Mouse (Mus musculus): Measurements from ENCODE around the gene Ecpas.

Gene Ecpas

DNA sequence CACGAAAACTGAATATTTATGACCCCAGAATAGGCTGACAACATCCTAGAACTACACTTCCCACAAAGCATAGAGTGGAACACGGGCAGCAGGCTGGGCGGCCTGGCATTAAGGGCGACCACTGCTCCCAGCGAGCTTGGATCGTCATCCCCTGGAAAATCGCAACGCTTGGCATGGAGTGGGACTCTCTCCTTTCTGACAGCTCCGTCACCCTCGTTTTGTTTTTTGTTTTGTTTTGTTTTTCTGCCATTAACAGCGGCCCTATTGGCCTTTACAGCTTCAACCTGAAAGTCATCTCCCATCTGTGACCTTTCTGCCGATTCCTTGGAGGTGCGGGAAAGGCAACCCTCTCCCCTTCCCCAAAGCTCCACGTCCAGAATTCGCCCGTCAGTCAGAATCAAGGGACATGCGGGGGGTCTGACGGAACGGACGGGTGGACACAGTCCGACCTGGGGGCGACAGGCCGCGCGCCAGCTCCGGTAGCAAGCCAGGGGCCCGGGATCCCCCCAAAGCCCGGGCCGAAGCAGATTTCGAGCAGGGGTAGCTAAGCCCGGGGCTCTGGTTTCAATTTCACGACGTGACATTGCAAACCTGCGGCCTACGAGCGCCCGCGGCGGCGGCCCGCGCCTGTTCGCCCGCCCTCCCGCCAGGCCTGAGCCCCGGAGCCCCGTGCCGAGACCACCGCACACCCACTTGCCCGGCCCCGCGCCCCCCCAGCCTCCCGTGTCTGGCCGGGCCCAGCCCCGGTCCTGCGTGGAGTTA lies 1.3 kb downstream of the Ecpas start:
- in situ Hi-C loops (cut with MseI, MboI), result no loop called here

DNA sequence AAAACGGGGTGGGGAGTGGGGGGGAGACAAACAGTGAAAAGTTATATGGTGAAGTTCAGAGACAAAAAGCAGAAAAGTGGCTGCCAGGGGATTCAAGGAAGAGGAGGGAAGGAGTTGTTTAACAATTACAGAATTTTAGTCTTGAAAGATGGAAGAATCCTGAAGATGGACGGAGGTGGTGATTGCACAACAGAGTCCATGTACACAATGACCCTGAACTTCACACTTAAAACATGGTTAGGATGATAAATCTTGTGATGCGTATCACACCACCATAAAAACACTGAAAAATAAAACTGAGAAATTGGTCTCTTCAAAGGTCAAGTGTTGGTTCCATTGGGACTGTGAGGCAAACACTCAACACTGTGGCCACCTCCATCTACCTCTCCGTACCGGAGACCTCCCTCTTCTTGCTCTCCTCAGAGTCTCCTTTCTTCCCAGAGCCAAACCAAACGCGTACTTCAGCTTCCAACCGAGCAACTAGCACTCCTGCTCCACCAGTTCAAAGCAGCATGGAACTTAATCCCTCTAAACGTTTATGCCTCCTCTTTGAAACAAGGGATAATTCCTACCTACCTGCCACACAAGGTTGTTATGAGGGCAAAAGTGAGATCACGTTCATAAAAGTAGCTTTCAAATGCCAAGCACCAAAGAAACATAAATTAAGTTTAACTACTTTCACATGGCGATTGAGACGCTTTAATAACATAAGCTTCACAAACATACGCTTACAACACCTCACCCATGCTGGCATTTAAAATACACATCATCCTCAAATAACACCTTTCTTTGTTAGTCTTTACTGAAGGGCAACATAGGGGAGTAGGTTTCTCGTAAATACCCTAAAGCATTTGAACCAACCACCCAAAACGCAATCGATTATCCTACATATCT lies 2.1 kb downstream of the Ecpas start:
- in situ Hi-C loops (cut with MseI, MboI), result no loop called here

DNA sequence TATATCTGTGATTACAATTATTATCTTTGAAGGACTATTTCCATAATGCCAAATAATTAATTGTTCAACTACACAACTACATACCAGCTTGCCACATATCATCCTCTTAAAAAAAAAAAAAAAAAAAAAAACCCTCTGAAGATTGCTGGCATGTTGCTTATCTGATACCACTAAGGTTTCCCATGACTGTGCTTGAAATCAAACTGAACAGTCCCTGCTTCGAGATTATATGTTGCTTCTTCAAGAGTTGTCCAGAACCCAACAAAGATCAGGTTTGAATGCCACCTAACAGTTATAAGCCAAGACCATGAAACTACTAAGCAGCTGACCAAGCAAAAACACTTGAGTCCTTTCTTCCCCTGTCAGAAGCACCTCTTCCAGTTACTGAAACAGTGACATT lies 5.1 kb downstream of the Ecpas start:
- in situ Hi-C loops (cut with MseI, MboI), result no loop called here

DNA sequence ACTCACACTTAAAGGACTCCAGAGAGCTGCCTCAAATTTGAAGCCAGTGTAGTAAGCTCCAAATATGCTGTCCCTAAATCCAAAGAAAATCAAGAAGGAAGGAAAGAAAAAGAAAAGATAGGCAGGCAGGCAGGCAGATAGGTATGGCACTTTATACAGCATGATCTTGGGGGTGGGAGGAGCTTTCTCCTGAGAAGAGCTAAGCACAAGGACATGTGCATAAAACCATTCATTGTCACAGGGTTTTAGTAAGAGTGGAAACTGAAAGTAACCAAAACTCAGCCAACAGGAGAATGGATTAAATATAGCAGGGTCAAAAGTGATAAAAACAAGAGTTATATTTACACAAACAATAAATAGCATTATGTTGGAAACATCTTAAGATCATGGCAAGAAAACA lies 14.2 kb downstream of the Ecpas start:
- in situ Hi-C loops (cut with MseI, MboI), result no loop called here

DNA sequence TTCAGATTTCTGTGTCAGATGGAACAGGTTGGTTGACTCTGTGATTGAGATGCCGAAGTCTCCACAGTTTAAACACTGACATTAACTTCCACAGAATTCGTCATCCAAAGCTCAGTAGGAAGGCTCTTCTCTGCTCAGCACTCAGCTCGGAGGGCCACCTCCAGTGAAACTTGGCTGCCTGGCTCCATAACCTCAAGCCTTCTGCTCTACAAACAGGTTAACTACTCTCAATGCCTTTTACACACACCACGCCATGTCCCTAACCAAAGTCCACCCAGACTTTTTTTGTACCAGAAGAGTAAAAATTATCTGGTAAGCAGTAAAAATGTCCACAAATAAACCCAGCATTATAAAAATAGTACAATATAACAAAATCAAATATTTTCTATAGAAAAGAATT lies 15.1 kb downstream of the Ecpas start:
- in situ Hi-C loops (cut with MseI, MboI), result no loop called here

DNA sequence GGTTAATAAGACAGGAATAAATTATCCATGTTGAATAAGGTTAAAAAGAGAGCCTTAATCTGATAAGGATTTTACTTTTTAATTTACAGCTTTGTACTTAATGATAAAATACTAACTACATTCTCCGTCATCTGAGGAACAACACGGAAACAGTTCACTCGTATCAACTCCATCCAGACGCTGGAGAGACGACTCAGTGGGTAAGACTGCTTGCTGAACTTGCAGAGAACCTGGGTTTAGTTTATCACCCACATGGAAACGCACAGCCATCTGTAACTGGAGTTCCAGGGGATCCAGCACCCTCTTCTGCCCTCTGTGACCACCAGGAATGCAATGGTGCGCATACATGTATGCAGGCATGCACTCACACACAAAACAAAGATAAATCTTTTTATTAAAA lies 18.1 kb downstream of the Ecpas start:
- in situ Hi-C loops (cut with MseI, MboI), result no loop called here

DNA sequence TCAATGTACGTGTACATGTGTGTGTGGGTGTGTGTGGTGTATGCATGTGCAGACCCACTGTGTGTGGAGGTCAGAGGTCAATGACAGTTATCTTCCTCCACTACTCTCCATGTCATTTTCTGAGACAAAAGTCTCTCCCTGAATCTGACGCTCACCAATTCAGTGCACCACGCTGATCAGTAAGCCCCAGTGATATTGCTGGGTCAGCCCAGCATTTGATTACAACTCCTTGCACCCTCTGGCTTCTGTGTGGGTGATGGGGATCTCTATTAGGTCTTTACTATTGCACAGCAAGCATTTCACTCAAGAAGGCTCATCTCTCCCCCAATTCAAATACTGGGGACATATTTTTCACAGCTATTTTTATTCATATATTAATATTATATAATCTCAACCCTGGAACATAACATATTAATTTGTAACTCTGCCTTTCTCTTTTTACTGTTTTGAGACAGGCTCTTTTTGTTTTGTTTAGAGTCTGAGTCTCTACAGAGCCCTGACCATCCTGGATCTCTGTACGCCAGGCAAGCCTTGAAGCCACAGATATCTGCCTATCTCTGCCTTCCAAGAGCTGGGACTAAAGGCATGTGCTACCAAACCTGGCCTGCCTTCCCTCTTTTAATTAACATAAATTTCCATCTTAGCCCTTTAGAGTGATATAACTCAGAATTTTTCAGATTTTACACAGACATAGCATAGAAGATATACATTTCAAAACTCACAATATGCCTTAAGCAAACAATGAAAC lies 22.3 kb downstream of the Ecpas start:
- in situ Hi-C loops (cut with MseI, MboI), result no loop called here

DNA sequence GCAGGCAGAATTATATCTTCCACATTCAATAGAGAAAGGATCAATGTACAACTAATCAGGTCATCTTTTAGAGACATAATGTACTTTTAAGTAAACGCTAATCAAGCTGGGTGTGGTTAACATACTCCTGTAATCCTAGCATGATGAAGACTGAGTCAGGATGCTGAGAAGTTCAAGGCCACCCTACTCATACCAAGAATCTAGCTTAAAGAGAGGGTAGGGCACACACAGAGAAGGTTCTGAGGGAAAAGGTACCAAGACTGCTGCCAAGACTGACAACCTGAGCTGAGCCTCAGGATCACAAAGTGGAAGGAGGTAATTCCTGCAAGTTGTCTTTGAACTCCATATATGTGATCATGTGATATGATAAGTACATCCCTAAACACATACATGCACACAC lies 24.0 kb downstream of the Ecpas start:
- in situ Hi-C loops (cut with MseI, MboI), result no loop called here

DNA sequence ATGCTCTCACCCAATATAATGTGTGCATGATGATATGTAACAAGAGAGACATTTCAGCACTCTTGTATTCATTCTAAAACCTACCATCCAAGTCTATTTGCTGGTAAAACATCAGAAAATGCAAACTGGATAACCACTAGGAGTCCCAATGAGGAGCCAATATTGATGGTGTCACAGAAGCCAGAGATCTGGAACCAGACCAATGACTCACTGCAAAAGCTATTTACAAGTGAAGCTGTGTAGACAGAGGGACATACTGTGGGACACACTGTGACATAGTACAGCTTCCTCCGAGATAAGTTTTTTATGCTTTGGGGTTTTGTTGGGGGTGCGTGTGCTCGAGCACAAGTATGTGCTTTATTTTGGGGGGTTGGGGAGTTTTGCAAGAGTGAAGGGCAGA lies 24.9 kb downstream of the Ecpas start:
- in situ Hi-C loops (cut with MseI, MboI), result no loop called here

DNA sequence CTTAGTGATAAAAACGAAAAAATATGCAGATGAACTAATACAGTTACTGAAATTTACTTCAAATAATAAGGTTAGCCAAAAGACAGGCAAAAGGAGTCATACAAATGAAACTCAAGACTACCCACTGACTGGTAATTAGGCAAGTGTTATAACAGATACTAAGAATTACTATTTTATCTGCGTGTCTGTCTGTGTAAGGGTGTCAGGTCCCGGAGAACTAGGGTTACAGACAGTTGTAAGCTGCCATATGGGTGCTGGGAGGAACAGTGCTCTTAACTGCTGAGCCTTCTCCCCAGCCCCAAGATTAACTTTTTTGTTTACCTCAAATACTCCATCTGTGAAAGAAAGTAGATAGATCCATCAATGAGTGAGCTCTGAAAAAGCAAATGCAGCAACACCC lies 25.8 kb downstream of the Ecpas start:
- in situ Hi-C loops (cut with MseI, MboI), result no loop called here

DNA sequence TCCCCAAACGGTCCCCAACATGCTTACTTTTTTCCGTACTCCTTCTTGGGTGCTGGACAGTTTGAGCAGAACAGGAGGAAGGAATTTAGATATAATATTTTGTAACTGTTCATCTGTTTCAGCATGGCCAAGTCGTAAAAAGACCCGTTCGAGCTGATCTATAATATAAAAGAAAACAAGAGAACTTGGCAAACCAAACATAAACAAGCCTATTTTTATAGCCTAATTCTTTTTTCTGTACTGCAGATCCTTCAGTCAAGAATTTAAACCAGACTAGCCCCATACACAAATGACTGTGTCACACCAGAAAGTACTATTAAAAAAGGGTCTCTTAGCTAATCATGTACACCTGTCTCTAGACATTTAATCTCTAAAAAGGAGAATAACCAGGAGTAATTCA lies 27.2 kb downstream of the Ecpas start:
- in situ Hi-C loops (cut with MseI, MboI), result no loop called here

DNA sequence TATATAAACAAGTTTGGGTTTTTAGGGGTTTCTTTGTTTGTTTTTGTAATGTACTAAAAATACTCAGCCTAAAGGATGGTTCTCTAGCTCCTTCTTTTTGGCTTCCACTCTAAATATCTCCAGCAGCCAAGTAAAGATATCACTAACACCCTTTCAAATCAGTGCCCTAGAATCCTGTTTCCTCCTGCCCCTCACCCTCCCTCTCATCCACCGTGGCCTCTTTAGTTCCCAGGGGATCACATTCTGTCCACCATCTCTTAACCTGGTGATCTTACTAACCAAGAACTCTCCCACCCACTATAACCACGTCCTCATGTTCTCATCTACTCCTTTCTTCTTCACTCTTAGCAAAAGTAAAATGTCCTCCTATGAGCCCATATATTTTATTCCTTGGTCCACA lies 28.7 kb downstream of the Ecpas start:
- in situ Hi-C loops (cut with MseI, MboI), result no loop called here

DNA sequence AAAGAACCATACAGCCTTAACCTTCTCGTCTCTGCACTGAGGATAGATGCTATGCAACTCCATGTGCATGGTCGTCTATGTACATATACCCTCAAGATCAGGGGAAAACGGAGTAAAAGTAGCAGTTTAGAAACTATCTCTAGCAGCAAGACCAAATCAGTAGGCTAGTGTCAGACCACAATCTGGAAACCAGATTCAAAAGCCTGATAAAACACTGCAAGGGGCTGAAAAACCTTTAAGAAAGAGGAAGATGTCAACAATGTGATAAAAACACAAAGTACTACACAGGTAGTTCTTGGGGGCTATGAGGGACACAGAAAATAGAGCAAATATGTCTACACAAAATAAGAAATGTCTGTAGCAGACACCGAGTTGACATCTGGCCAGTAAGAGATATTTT lies 38.2 kb downstream of the Ecpas start:
- in situ Hi-C loops (cut with MseI, MboI), result no loop called here

DNA sequence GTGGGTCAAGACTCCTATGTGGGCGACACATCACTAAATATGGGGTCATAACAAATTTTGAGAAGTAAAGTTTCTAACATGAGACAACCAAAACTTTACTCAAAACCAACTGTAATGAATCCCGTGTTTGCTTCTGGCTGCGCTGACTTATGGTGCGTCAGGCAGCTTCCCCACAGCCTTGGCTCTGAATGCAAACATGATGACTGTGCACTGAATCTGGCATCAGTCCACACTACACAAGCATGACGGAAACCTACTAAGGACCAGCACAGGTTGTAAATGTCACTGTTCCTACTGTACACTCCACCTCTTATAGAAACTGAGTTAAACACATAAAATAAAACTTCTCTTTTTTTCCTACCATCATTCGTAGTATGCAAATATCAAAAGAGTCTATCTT lies 45.3 kb downstream of the Ecpas start:
- in situ Hi-C loops (cut with MseI, MboI), result no loop called here

DNA sequence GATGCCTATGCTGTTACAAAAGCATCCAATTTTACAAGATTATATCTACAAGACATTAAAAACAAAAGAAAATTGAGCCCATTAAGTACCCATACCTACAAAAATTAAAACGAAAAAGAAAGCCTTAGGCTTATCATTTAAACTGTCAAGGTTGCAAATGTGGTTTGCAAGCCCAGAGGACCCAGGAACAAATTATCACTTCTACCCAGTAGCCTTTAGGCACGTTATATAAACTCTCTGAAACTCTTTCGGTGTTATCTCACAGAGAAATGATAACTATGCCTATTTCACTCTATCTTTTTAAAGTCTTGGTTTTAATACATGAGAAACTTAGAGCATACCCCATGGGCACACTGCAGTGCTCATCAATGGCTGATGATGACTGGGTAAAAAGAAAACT lies 79.6 kb downstream of the Ecpas start:
- in situ Hi-C loops (cut with MseI, MboI), result no loop called here

DNA sequence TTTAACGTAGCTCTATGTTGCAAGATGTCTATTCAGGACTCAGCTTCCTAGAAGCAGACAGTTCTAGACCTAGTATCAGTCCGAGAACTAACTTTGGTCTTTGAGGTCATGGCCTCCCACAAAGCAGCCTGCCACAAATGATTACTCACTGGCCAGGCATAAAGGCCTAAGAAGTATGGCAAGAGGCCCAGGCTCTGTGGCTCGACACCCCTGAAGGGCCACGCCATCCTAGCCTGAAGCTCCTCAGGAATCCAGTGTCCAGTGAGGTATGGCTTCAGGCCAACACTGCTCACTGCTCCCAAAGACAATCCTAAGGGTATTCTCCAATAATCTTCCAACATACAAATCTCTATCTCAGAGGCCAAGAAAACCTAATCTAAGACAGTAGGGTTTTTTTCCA lies 86.6 kb downstream of the Ecpas start:
- in situ Hi-C loops (cut with MseI, MboI), result no loop called here

DNA sequence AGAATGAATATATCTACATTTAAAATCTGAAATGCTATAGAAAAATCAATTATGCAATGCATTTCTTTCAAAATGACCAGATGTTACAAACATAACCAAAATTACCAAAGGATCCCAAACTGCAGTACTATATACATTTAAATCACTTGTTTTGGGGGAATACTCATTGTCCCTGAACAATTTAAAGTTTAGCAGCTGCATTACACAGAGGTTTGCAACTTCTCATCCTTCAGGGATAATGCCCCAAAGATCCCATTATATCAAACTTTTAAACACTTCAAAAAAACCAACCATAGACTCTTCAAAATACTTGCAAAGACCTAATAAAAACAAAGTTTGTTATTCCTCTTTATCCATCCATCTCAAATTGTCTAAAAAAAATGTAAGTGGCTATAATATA lies 124.9 kb downstream of the Ecpas start, which contains the start of gene Olfr267:
TSS of gene Olfr267 (minus strand) at position 101 of the 400 bp plus-strand sequence.
- in situ Hi-C loops (cut with MseI, MboI), result no loop called here

DNA sequence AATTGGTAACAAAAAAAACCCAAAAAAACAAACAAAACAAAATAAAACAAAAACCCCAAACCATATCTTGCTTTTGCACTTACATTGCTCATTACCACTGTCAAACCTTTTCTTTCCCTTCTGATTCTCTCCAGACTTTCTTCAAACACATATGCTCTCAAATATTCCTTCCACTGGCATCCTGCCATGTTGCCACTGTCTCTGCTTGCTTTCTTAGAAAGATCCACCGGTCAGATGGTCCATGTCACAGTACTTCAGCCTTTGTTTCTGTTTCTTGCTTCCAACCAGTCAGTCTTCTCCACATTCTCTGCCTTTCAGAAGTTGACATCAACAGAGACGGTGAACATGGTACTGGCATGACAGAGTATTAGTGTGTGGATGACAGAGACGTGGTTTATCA lies 125.9 kb downstream of the Ecpas start:
- in situ Hi-C loops (cut with MseI, MboI), result no loop called here

DNA sequence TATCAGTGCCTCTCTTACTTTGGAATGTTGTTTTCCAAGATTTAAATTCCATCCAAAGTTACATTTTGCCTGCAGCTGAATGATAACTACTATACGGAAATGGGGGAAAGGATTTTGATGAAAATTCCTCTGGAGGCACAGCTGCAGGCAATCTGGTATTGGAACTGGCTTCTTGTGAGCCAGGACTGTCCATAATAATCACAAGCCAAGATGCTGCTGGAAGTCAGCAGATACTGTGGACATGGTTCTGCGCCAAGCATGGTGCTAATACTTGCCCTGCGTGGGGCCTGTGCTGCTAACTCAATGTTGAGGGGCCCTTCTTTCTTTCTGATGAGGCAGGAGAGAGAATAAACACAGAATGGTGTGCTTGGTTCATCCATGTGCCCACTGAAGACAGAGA lies 149.1 kb downstream of the Ecpas start:
- in situ Hi-C loops (cut with MseI, MboI), result no loop called here

DNA sequence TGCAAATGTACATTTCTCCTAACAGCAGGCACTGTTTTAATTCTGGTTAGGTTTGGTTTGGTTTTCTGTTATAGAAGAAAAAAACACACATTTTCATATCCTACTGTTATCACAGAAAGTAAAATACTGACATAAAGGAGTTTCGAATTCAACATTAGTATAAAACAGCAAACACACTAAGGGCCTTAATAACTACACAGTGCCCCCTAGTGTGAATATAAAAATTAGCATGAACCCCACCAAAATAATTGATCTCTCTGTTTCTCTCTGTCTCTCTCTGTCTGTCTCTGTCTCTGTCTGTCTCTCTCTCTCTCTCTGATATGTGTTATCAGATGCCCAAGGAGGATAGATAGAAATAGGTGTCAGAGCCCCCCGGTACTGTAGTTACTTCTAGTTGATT lies 163.0 kb downstream of the Ecpas start:
- in situ Hi-C loops (cut with MseI, MboI), result loop anchor here (10.0 to 25.0 kb wide), 2 partner anchors 205 to 312 kb away; no protein-coding TSS in a partner anchor

DNA sequence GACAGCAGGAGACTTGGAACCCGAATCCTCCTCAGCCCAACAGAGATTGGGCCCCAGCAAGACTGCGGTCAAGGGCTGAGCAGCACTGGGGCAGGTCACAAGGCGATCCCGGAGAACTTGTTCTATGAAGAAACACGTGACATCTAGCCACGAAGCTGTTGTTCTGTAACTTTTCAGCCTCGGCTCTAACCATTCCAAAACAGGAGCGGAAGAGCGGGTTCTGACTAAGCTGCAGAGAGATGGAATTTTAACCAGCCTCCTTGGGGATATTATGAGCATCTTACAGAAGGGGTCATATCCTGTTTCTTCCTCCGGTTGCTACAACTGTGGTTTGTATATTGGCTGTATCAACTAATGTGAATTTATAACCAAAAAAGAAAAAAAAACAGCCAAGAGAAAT lies 163.4 kb downstream of the Ecpas start:
- in situ Hi-C loops (cut with MseI, MboI), result loop anchor here (10.0 to 25.0 kb wide), 2 partner anchors 204 to 312 kb away; no protein-coding TSS in a partner anchor

All from mouse trophoblast stem cell (cell line).